Mouse (Mus musculus) CH12.LX (cell line): ENCODE measurements at regions not wholly inside any gene's neighbourhood (a gene's known extent, or its start where the extent isn't known, plus 50 kb on each side); places are given as distances from the start of the nearest gene placed in this dataset.

ENCODE experiments used
- DNase-seq: peaks from one replicate; pipeline ENCODE4 v3.0.0-alpha.2; 2013; ENCODE audit errors: extremely low read depth
- H3K27ac ChIP-seq: 2 replicates; pipeline ENCODE4 v1.5.1; 2012; ENCODE audit warnings: low read depth, mild to moderate bottlenecking, control low read depth, moderate library complexity; ENCODE audit not compliant: insufficient read depth
- H3K27me3 ChIP-seq: replicated peaks from 2 replicates; pipeline ENCODE3; 2012; ENCODE audit warnings: inconsistent platforms
- H3K36me3 ChIP-seq, 2 experiments: replicated peaks in 1 of 2; 2 replicates each; pipeline versions ENCODE3 to v1.6.1; 2012; ENCODE audit warnings: inconsistent platforms in 1 of 2, low read length in 1 of 2, mild to moderate bottlenecking in 1 of 2, mixed read lengths in 1 of 2, moderate library complexity in 1 of 2; ENCODE audit not compliant: control insufficient read depth in 1 of 2, insufficient read depth in 1 of 2
- H3K4me1 ChIP-seq, 2 experiments: 2 replicates each; pipeline ENCODE4 v1.6.1; 2012; ENCODE audit warnings: inconsistent platforms in 1 of 2, moderate library complexity in 1 of 2; ENCODE audit not compliant: insufficient read depth in 2 of 2, control insufficient read depth in 1 of 2
- H3K4me2 ChIP-seq: 2 replicates; pipeline ENCODE4 v1.6.1; 2012; ENCODE audit warnings: low read depth, mild to moderate bottlenecking, control low read depth; ENCODE audit not compliant: poor library complexity, insufficient read depth, severe bottlenecking
- H3K4me3 ChIP-seq, 3 experiments: fragments of 150-350 bp in 1 of 3; sonication (generic) in 1 of 3; replicated peaks in 1 of 3; 2 replicates each; pipeline versions ENCODE3 to v1.5.1; 2011 to 2012; ENCODE audit warnings: low read depth in 2 of 3, low read length in 2 of 3, mild to moderate bottlenecking in 2 of 3, moderate library complexity in 2 of 3, control low read depth in 1 of 3, improper control_type of control experiment in 1 of 3, inconsistent platforms in 1 of 3, mixed read lengths in 1 of 3; ENCODE audit not compliant: poor library complexity in 1 of 3
- H3K79me2 ChIP-seq: replicated peaks from 2 replicates; pipeline ENCODE4 v1.6.1; 2012; ENCODE audit warnings: mild to moderate bottlenecking, moderate library complexity; ENCODE audit not compliant: control insufficient read depth, poor library complexity, insufficient read depth, severe bottlenecking; ENCODE audit errors: extremely low read depth
- H3K9ac ChIP-seq: 2 replicates; pipeline ENCODE4 v1.6.1; 2012; ENCODE audit warnings: low read depth, mild to moderate bottlenecking, control low read depth, moderate library complexity; ENCODE audit not compliant: insufficient read depth
- H3K9me3 ChIP-seq: replicated peaks from 2 replicates; pipeline ENCODE3; 2012; ENCODE audit warnings: low read length, inconsistent platforms, mixed read lengths
- CTCF ChIP-seq, 2 experiments: IDR thresholded peaks in 1 of 2; conservative IDR thresholded peaks in 1 of 2; 2 replicates each; pipeline ENCODE4 v1.5.1; 2011 to 2012; ENCODE audit warnings: low read depth in 2 of 2, low read length in 2 of 2, improper control_type of control experiment in 1 of 2, inconsistent platforms in 1 of 2, mild to moderate bottlenecking in 1 of 2, moderate library complexity in 1 of 2
- E2F4 ChIP-seq: IDR thresholded peaks from 2 replicates; pipeline ENCODE4 v1.6.1; 2011; ENCODE audit warnings: low read depth, low read length, improper control_type of control experiment; ENCODE audit not compliant: insufficient replicate concordance
- EP300 ChIP-seq: IDR thresholded peaks from 2 replicates; pipeline ENCODE4 v1.6.1; 2011; ENCODE audit warnings: low read length, improper control_type of control experiment
- ETS1 ChIP-seq: conservative IDR thresholded peaks from 2 replicates; pipeline ENCODE4 v1.6.1; 2012; ENCODE audit warnings: low read depth, mild to moderate bottlenecking, inconsistent platforms, low read length, improper control_type of control experiment, moderate library complexity
- JUND ChIP-seq: conservative IDR thresholded peaks from 2 replicates; pipeline ENCODE4 v1.6.1; 2011; ENCODE audit warnings: low read depth, low read length, improper control_type of control experiment
- KAT2A ChIP-seq: IDR thresholded peaks from 2 replicates; pipeline ENCODE4 v1.6.1; 2012; ENCODE audit warnings: low read length, improper control_type of control experiment, inconsistent platforms; ENCODE audit not compliant: insufficient replicate concordance
- MAFK ChIP-seq: IDR thresholded peaks from 2 replicates; pipeline ENCODE4 v1.6.1; 2011; ENCODE audit warnings: low read length, improper control_type of control experiment; ENCODE audit not compliant: insufficient replicate concordance
- MAZ ChIP-seq: IDR thresholded peaks from 2 replicates; pipeline ENCODE4 v1.6.1; 2012; ENCODE audit warnings: low read depth, mild to moderate bottlenecking, inconsistent platforms, low read length, improper control_type of control experiment, moderate library complexity
- MEF2A ChIP-seq: IDR thresholded peaks from 2 replicates; pipeline ENCODE4 v1.6.1; 2014; ENCODE audit warnings: low read depth, mild to moderate bottlenecking, inconsistent platforms, low read length, improper control_type of control experiment, borderline replicate concordance
- MYC ChIP-seq: IDR thresholded peaks from 2 replicates; pipeline ENCODE4 v1.6.1; 2011; ENCODE audit warnings: low read depth, mild to moderate bottlenecking, improper control_type of control experiment, low read length
- NRF1 ChIP-seq: IDR thresholded peaks from 2 replicates; pipeline ENCODE4 v1.6.1; 2014; ENCODE audit warnings: low read depth, mild to moderate bottlenecking, inconsistent platforms, low read length, improper control_type of control experiment, moderate library complexity
- PAX5 ChIP-seq: IDR thresholded peaks from 2 replicates; pipeline ENCODE4 v1.6.1; 2012; ENCODE audit warnings: low read length, inconsistent platforms, mixed read lengths
- POLR2A ChIP-seq: IDR thresholded peaks from 2 replicates; pipeline ENCODE4 v1.6.1; 2011; ENCODE audit warnings: low read depth, mild to moderate bottlenecking, improper control_type of control experiment, low read length
- RAD21 ChIP-seq: IDR thresholded peaks from 2 replicates; pipeline ENCODE4 v1.6.1; 2011; ENCODE audit warnings: low read depth, mild to moderate bottlenecking, low read length, improper control_type of control experiment, moderate library complexity
- RCOR1 ChIP-seq: conservative IDR thresholded peaks from 2 replicates; pipeline ENCODE4 v1.6.1; 2012; ENCODE audit warnings: low read depth, mild to moderate bottlenecking, inconsistent platforms, low read length, improper control_type of control experiment
- SIN3A ChIP-seq: IDR thresholded peaks from 2 replicates; pipeline ENCODE4 v1.6.1; 2012; ENCODE audit warnings: low read length, improper control_type of control experiment, inconsistent platforms
- SMC3 ChIP-seq: IDR thresholded peaks from 2 replicates; pipeline ENCODE4 v1.6.1; 2011; ENCODE audit warnings: low read depth, low read length, improper control_type of control experiment
- UBTF ChIP-seq: IDR thresholded peaks from 2 replicates; pipeline ENCODE4 v1.6.1; 2012; ENCODE audit warnings: low read depth, mild to moderate bottlenecking, inconsistent platforms, low read length, improper control_type of control experiment, moderate library complexity
- USF1 ChIP-seq: IDR thresholded peaks from 2 replicates; pipeline ENCODE4 v1.6.1; 2014; ENCODE audit warnings: low read depth, mild to moderate bottlenecking, inconsistent platforms, low read length, improper control_type of control experiment
- ZC3H11A ChIP-seq: IDR thresholded peaks from 2 replicates; pipeline ENCODE4 v1.6.1; 2012; ENCODE audit warnings: low read depth, mild to moderate bottlenecking, inconsistent platforms, low read length, improper control_type of control experiment
- ZNF384 ChIP-seq: IDR thresholded peaks from 2 replicates; pipeline ENCODE4 v1.6.1; 2012; ENCODE audit warnings: low read depth, low read length, improper control_type of control experiment, inconsistent platforms
- dilution Hi-C: fragments of 300-500 bp; cut with MboI; formaldehyde crosslinking; loops from 2 replicates; pipeline ENCODE4 v1.14.3; 2020; ENCODE audit warnings: low sequenced_read_pairs; ENCODE audit not compliant: extremely low pct_unique_long_range_greater_than_20kb, extremely low pct_ligation_motif_present
- in situ Hi-C: fragments of 300-500 bp; cut with MboI; formaldehyde crosslinking; loops from 3 replicates; pipeline ENCODE4 v1.14.3; 2019; ENCODE audit warnings: low sequenced_read_pairs, low pct_ligation_motif_present, low pct_unique_long_range_greater_than_20kb, mixed read lengths

GRCm38 (mm10) chr13:59242671-59243070 lies 342.4 kb downstream of the Agtpbp1 start:
- Histone ChIP-seq H3K79me2 (no peaks in the 10 kb centered on the region), H3K9ac (no peak overlapping the region), H3K9me3 (peaks cover 82% of the 10 kb centered on the region), H3K4me3 (no peak overlapping the region), H3K36me3 (no peaks in the 10 kb centered on the region), H3K27me3 (no peaks in the 10 kb centered on the region), H3K4me1 (no peaks in the 10 kb centered on the region), H3K4me2 (no peak overlapping the region), H3K27ac (no peak overlapping the region)
- TF ChIP-seq NRF1: no peak
- no peak for TF ChIP-seq ZNF384
- no peak for TF ChIP-seq POLR2A
- TF ChIP-seq ETS1: no peak
- no peak for TF ChIP-seq PAX5
- no peak for TF ChIP-seq UBTF
- TF ChIP-seq MYC: no peak
- no peak for TF ChIP-seq SIN3A
- no peak for TF ChIP-seq MEF2A
- no peak for TF ChIP-seq KAT2A
- no peak for TF ChIP-seq JUND
- no peak for TF ChIP-seq RAD21
- TF ChIP-seq MAFK: no peak
- no peak for TF ChIP-seq USF1
- no peak for TF ChIP-seq EP300
- no peak for TF ChIP-seq CTCF (conservative IDR thresholded peaks at IDR 0.05 in 1 of 2, IDR thresholded peaks at IDR 0.05 in 1 of 2; ENCODE audit: low read depth in 2 of 2, low read length in 2 of 2)
- TF ChIP-seq MAZ: no peak
- TF ChIP-seq E2F4: no peak
- no peak for TF ChIP-seq ZC3H11A
- TF ChIP-seq RCOR1: no peak
- dilution Hi-C loops (no loop called here), in situ Hi-C loops (no loop called here)
- no peak for DNase-seq

- dilution Hi-C loops (no loop called here), in situ Hi-C loops (no loop called here)
- Histone ChIP-seq H3K27me3 (no peaks in the 10 kb centered on the region), H3K4me1 (no peaks in the 10 kb centered on the region), H3K4me3 (no peak overlapping the region), H3K27ac (no peak overlapping the region), H3K9ac (no peak overlapping the region)
- no peak for TF ChIP-seq MEF2A
- TF ChIP-seq PAX5: no peak
- no peak for TF ChIP-seq NRF1
- TF ChIP-seq ZNF384: no peak
- TF ChIP-seq SMC3: no peak
- TF ChIP-seq, all 38 proteins: peak for 0
- Histone ChIP-seq H3K79me2 (no peaks in the 10 kb centered on the region), H3K4me2 (no peak overlapping the region), H3K36me3 (no peaks in the 10 kb centered on the region), H3K9me3 (peaks cover 76% of the 10 kb centered on the region)
- DNase-seq: no peak
Measured at GRCm38 (mm10) chr13:59238696-59239095, 346.3 kb downstream of the Agtpbp1 start.
